Mouse (Mus musculus) liver, postnatal 0 days (tissue): Measurements from ENCODE around the gene Bpi. TPM values are rescaled to one million over a fixed set of nuclear protein-coding genes. Genes with fewer than 3 reads are reported as not detected.
A peak's percentile ranks its signal among the peaks of the same experiment; 100 is the strongest.

Experiments used
- ATAC-seq: fragments of 200-750 bp; cut with Nextera tagmentation; 2 replicates; pipeline ENCODE4 v1.8.0; 2017; ENCODE audit warnings: mild to moderate bottlenecking, moderate library complexity
- DNase-seq: peaks from one replicate; pipeline ENCODE4 v3.0.0-alpha.2; 2016
- H3K27ac ChIP-seq: fragments of 300-500 bp; sonication (generic); 2 replicates; pipeline ENCODE4 v1.5.1; 2014; ENCODE audit warnings: antibody characterized with exemption, moderate library complexity, mild to moderate bottlenecking, low read depth
- H3K27me3 ChIP-seq: fragments of 300-500 bp; sonication (generic); 2 replicates; pipeline ENCODE4 v1.6.1; 2014; ENCODE audit warnings: low read length, control low read depth, mixed read lengths; ENCODE audit not compliant: insufficient read depth
- H3K36me3 ChIP-seq: fragments of 300-500 bp; sonication (generic); replicated peaks from 2 replicates; pipeline ENCODE4 v1.6.1; 2014; ENCODE audit warnings: mild to moderate bottlenecking, control low read depth, low read length, moderate library complexity, mixed read lengths; ENCODE audit not compliant: insufficient read depth
- H3K4me1 ChIP-seq: fragments of 300-500 bp; sonication (generic); 2 replicates; pipeline ENCODE4 v1.6.1; 2014; ENCODE audit warnings: antibody characterized with exemption, mild to moderate bottlenecking, control low read depth; ENCODE audit not compliant: insufficient read depth
- H3K4me2 ChIP-seq: fragments of 300-500 bp; sonication (generic); 2 replicates; pipeline ENCODE4 v1.6.1; 2014; ENCODE audit warnings: low read depth, mild to moderate bottlenecking, low read length, moderate library complexity, mixed read lengths
- H3K4me3 ChIP-seq: fragments of 300-500 bp; sonication (generic); 2 replicates; pipeline ENCODE4 v1.5.1; 2014; ENCODE audit warnings: low read depth, low read length
- H3K9ac ChIP-seq: fragments of 300-500 bp; sonication (generic); replicated peaks from 2 replicates; pipeline ENCODE4 v1.6.1; 2014; ENCODE audit warnings: mild to moderate bottlenecking, moderate library complexity
- H3K9me3 ChIP-seq: fragments of 300-500 bp; sonication (generic); 2 replicates; pipeline ENCODE4 v1.6.1; 2016; ENCODE audit warnings: mild to moderate bottlenecking, control low read depth, low read length, mixed read lengths
- CTCF ChIP-seq: sonication (generic); IDR thresholded peaks from 2 replicates; pipeline ENCODE4 v1.5.1; 2016; ENCODE audit warnings: antibody characterized with exemption, low read depth
- EP300 ChIP-seq: IDR thresholded peaks from 2 replicates; pipeline ENCODE4 v1.6.1; 2016; ENCODE audit warnings: antibody characterized with exemption, low read depth, mild to moderate bottlenecking
- WGBS: fragments of 180-500 bp; shearing (Covaris S2); extraction: QIAGEN DNeasy Blood & Tissue Kit; methylation state at CpG from one replicate; pipeline ENCODE4 v1.1.7; 2014; ENCODE audit not compliant: insufficient replicate concordance; 5-methylcytosine and 5-hydroxymethylcytosine counted together
- polyA plus RNA-seq: library from polyadenylated mRNA; unstranded; fragments of >200 nt; fragmentation: Nextera tagmentation; extraction: Ambion mirVana; gene quantifications from 2 replicates; pipeline ENCODE4 v1.2.1, GENCODE M21; 2015

Gene Bpi
- polyA plus RNA-seq, 1 experiment from 2014 or later: not detected

DNA sequence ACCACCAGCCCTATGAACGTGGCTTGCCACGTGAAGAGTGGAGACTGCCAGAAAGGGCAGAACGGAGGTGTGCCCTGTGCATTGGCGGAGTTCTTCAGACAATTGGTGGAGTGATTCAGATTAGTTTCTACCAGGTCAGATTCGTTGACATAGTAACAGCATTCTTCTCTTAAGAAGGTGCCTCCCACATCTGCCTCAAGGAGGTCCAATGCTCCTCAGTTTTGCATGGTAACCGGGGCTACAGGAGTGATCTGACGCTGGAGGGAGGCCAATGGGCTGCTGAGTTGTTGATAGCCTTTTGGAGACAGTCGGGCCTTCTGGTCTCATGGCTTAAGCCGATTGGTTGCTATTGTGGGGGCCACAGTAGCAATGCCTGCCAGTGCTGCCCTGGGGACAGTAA lies 37.8 kb downstream of the Bpi start:
- ATAC-seq: no peak
- Histone ChIP-seq H3K27ac (no peak overlapping the region), H3K27me3 (no peaks in the 10 kb centered on the region), H3K36me3 (no peaks in the 10 kb centered on the region), H3K9me3 (no peaks in the 10 kb centered on the region; the same call in 1 of the 2 replicates), H3K4me3 (no peak overlapping the region), H3K9ac (no peak overlapping the region), H3K4me2 (no peak overlapping the region), H3K4me1 (no peaks in the 10 kb centered on the region)
- no peak for DNase-seq
- 63% methylated on average over 9 of the region's 9 CpGs for WGBS
- no peak for TF ChIP-seq CTCF
- TF ChIP-seq EP300: no peak

DNA sequence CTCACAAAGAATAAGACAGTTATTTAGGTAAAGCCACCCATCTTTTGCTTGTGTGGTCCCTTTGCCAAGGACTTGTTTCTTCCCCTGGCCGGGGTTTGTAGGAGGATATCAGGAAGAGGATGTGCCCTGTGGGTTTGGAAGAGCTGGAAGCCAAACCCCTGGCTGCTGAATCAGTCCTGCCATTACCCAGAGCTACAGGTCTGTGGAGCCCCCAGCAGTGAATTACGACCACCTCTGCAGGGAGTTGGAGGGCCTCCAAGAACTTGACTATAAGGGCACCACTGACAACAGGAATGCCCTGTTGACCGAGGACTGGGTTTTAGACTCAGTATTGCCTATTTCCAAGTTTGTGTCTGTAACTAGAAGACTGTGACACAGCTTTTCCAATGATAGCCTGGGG lies 41.3 kb downstream of the Bpi start:
- no peaks in the 10 kb centered on the region; the same call in 1 of the 2 replicates for H3K9me3 ChIP-seq
- no peak overlapping the region for H3K9ac ChIP-seq
- DNase-seq (no peak), ATAC-seq (no peak)
- H3K36me3 ChIP-seq: no peaks in the 10 kb centered on the region
- no peak overlapping the region for H3K27ac ChIP-seq
- TF ChIP-seq EP300 (no peak), CTCF (no peak)
- H3K4me3 ChIP-seq: no peak overlapping the region
- 80% methylated on average over 3 of the region's 3 CpGs for WGBS
- peaks cover 5% of the 10 kb centered on the region for H3K4me1 ChIP-seq
- H3K27me3 ChIP-seq: no peaks in the 10 kb centered on the region
- no peak overlapping the region for H3K4me2 ChIP-seq

DNA sequence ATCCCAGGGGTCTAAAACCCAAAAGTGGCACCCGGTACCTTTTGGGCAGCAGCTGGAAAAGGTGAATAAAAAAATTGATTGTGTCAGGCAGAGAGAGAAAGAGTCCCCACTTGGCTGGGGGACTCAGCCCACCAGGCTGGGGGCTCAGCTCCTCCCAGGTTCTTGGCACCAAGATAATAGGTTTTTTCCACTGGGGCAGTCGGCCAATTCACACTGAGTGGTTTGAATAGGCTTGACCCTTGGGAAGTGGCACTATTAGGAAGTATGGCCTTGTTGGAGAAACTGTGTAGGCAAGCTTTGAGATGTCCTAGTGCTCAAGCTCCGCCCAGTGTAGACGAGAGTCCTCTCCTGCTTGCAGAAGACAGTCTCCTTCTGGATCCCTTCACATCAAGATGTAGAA lies 41.8 kb downstream of the Bpi start:
- peaks cover 5% of the 10 kb centered on the region for H3K4me1 ChIP-seq
- ATAC-seq (no peak), DNase-seq (no peak)

DNA sequence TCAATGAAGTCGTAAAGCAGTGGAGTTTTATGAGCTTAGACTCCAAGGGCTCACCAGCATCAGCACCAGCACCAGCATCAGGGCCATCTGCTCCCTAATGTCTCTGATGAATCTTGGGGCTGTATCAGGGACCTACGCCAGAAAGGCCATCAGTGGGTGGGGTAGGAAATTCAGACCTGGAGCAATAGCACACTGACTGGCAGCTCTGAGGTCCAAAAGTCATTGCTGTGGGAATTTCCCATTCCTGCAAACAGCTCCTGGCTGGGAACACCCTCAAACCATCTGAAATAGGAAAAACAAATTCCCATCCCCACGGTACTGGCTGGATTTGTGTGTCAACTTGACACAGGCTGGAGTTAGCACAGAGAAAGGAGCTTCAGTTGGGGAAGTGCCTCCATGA lies 44.9 kb downstream of the Bpi start:
- Histone ChIP-seq H3K9ac (no peak overlapping the region), H3K9me3 (no peaks in the 10 kb centered on the region; the same call in 1 of the 2 replicates), H3K27me3 (no peaks in the 10 kb centered on the region), H3K36me3 (no peaks in the 10 kb centered on the region), H3K4me1 (peaks cover 9% of the 10 kb centered on the region), H3K4me2 (no peak overlapping the region), H3K4me3 (no peak overlapping the region), H3K27ac (peak overlapping the region; percentile 66)
- WGBS: 65% methylated on average over 3 of the region's 3 CpGs
- TF ChIP-seq EP300 (no peak), CTCF (no peak)
- peak; percentile 6 for ATAC-seq
- DNase-seq: no peak

More for the DNA sequence above, 41.8 kb downstream of the Bpi start:
- H3K9me3 ChIP-seq: no peaks in the 10 kb centered on the region; the same call in 1 of the 2 replicates
- H3K4me2 ChIP-seq: no peak overlapping the region
- no peaks in the 10 kb centered on the region for H3K36me3 ChIP-seq
- no peak overlapping the region for H3K9ac ChIP-seq
- 71% methylated on average over 4 of the region's 4 CpGs for WGBS
- no peak overlapping the region for H3K4me3 ChIP-seq
- H3K27me3 ChIP-seq: no peaks in the 10 kb centered on the region
- TF ChIP-seq CTCF (no peak), EP300 (no peak)
- H3K27ac ChIP-seq: no peak overlapping the region

DNA sequence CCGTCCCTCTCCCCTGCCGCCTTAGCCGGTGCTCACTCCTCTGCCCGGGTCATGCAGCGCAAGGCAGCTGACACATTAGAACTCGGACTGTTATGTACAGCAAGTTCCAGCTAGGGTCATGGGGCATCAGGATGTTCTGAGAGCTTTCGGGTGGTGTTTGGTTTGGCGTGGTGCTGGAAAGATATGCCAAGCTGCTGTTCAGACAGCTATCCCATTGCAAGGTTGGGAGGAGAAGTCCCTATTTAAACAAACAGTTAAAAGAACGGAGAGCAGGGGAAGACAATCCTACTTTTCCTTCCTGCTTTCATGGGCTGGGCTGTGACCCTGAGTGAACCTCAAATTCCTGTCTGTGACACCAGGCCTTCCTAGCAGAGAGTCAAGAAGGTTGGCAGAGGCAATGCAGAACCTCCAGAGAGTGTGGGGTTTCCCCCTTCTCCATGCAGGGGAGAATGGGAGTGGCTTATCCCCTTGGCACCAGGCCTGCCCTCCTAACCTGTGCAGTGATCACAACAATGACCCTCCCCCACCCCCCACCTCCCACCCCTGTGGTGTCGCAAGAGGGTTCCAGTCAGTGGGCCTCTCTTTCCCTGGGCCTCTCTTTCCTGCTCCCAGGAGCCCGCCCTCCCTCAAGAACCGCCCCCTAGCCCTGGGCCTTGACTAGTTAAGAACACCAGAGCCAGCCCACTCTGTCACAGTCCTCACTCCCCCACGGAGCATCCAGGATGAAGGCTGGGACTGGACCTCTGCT lies 48.2 kb downstream of the Bpi start, which contains the start of gene Lbp:
Lbp (plus strand) TSS at position 546 of the 748 bp plus-strand sequence.
- ATAC-seq (peak; percentile 87), DNase-seq (peak; percentile 89)
- H3K9me3 ChIP-seq: no peaks in the 10 kb centered on the region
- H3K27ac ChIP-seq: peak within 1 kb of the TSS; percentile 91
- peak within 1 kb of the TSS; percentile 68 for H3K4me2 ChIP-seq
- H3K36me3 ChIP-seq: peaks cover 14% of the 10 kb centered on the region
- H3K4me1 ChIP-seq: peaks cover 23% of the 10 kb centered on the region
- peak within 1 kb of the TSS; percentile 46 for H3K4me3 ChIP-seq
- TF ChIP-seq EP300 (peak; percentile 61; the same call in 1 of the 2 replicates), CTCF (no peak)
- H3K9ac ChIP-seq: peak within 1 kb of the TSS; percentile 68
- H3K27me3 ChIP-seq: no peaks in the 10 kb centered on the region
- 16% methylated on average over 13 of the region's 13 CpGs for WGBS

DNA sequence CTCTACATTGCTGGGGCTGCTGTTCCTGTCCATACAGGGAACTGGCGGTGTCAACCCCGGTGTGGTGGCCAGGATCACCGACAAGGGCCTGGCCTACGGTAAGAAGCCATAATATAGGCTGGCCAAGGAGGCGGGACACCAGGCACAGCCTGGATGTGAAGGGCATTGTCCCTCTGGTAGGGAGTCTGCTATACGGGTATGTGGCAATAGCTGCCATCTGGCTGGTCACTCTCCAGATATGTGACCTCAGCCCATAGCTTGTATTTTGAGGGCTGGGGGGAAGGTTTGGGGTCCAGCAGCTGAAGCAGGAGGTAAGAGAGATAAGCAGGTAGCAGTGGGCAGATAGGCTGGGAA lies 48.8 kb downstream of the Bpi start:
- Histone ChIP-seq H3K27ac (peak overlapping the region; percentile 91), H3K9ac (peak overlapping the region; percentile 68), H3K4me1 (peaks cover 23% of the 10 kb centered on the region), H3K36me3 (peaks cover 16% of the 10 kb centered on the region), H3K27me3 (no peaks in the 10 kb centered on the region), H3K4me3 (peak overlapping the region; percentile 46), H3K4me2 (peak overlapping the region; percentile 68), H3K9me3 (no peaks in the 10 kb centered on the region)
- WGBS: 11% methylated on average over 6 of the region's 6 CpGs
- ATAC-seq (peak; percentile 69), DNase-seq (no peak)
- TF ChIP-seq CTCF (no peak), EP300 (no peak)
